Mouse (Mus musculus) left cerebral cortex, adult 2 months (tissue): Measurements from ENCODE around the gene Dtnb. TPM values are rescaled to one million over a fixed set of nuclear protein-coding genes. Genes with fewer than 3 reads are reported as not detected.

Experiments
- DNase-seq, 2 experiments: peaks; one replicate each; pipeline ENCODE4 v3.0.0; 2021 to 2022; ENCODE audit warnings: low spot score in 2 of 2, mixed read lengths in 1 of 2; ENCODE audit errors: extremely low spot score in 1 of 2
- H3K27ac ChIP-seq: fragments of 200-600 bp; 2 replicates; pipeline ENCODE4 v1.8.1; 2022
- H3K4me3 ChIP-seq: fragments of 200-600 bp; 2 replicates; pipeline ENCODE4 v1.8.1; 2022
- CTCF ChIP-seq: fragments of 200-600 bp; IDR thresholded peaks from 2 replicates; pipeline ENCODE4 v1.8.1; 2022; ENCODE audit warnings: antibody characterized with exemption, mild to moderate bottlenecking, moderate library complexity
- intact Hi-C: fragments of 180-260 bp; cut with DNase I; formaldehyde crosslinking; loops from one replicate; pipeline ENCODE4 v1.15.1; 2025
- total RNA-seq, 2 experiments: library from RNA; stranded (reverse); gene quantifications; 2 replicates each; pipeline ENCODE4 v1.2.3; 2021

Dtnb gene
- total RNA-seq, 2 experiments from 2014 or later: 106 to 115 TPM

GRCm38 (mm10) chr12:3806703-3807547 is 234.7 kb downstream of the Dtnb start:
- Histone ChIP-seq H3K4me3 (peak overlapping the region; percentile 87), H3K27ac (peak overlapping the region; percentile 98)
- TF ChIP-seq CTCF: no peak
- peak; percentile 71 to 82 for DNase-seq
- intact Hi-C loops: loop anchor here (2.0 to 5.0 kb wide), 2 partner anchors 28 to 65 kb away; no protein-coding TSS in a partner anchor

GRCm38 (mm10) chr12:3807548-3808395 is 235.6 kb downstream of the Dtnb start:
- Histone ChIP-seq H3K4me3 (peak overlapping the region; percentile 87), H3K27ac (peak overlapping the region; percentile 92)
- DNase-seq: peak; percentile 61 to 71
- no peak for TF ChIP-seq CTCF
- intact Hi-C loops: loop anchor here (2.0 to 5.0 kb wide), 2 partner anchors 27 to 65 kb away; no protein-coding TSS in a partner anchor

- H3K4me3 ChIP-seq: peak overlapping the region; percentile 87
- intact Hi-C loops: loop anchor here (5.0 kb wide), 1 partner anchor 64 kb away; no protein-coding TSS in a partner anchor
- no peak for TF ChIP-seq CTCF
- peak in 1 of 2 experiments; percentile 31 for DNase-seq
- peak overlapping the region; percentile 92 for H3K27ac ChIP-seq
These were observed 236.3 kb downstream of the Dtnb start for GRCm38 (mm10) chr12:3808396-3808981.

GRCm38 (mm10) chr12:3809520-3810180 is 237.5 kb downstream of the Dtnb start:
- DNase-seq: no peak
- Histone ChIP-seq H3K27ac (no peak overlapping the region; the same call in 1 of the 2 replicates), H3K4me3 (no peak overlapping the region)
- intact Hi-C loops: loop anchor here (5.0 kb wide), 1 partner anchor 63 kb away; no protein-coding TSS in a partner anchor
- no peak for TF ChIP-seq CTCF

GRCm38 (mm10) chr12:3810455-3810854 is 238.3 kb downstream of the Dtnb start:
- 0 out of 2 replicates have a peak overlapping the region, but pooled peaks have one; percentile 15 for H3K4me3 ChIP-seq
- H3K27ac ChIP-seq: peak overlapping the region; percentile 50
- TF ChIP-seq CTCF: no peak
- intact Hi-C loops: no loop called here
- DNase-seq: no peak

GRCm38 (mm10) chr12:3811596-3811995 is 239.4 kb downstream of the Dtnb start:
- no peak for DNase-seq
- TF ChIP-seq CTCF: no peak
- intact Hi-C loops: no loop called here
- Histone ChIP-seq H3K27ac (peak overlapping the region; percentile 52; the same call in 1 of the 2 replicates), H3K4me3 (no peak overlapping the region)

- no peak for DNase-seq
- intact Hi-C loops: no loop called here
- no peak overlapping the region for H3K4me3 ChIP-seq
- peak overlapping the region; percentile 9; the same call in 1 of the 2 replicates for H3K27ac ChIP-seq
- no peak for TF ChIP-seq CTCF
These were observed 240.1 kb downstream of the Dtnb start for GRCm38 (mm10) chr12:3812251-3812650.

GRCm38 (mm10) chr12:3813138-3813537 is 241.0 kb downstream of the Dtnb start:
- Histone ChIP-seq H3K4me3 (no peak overlapping the region), H3K27ac (no peak overlapping the region)
- intact Hi-C loops: no loop called here
- no peak for TF ChIP-seq CTCF
- no peak for DNase-seq

GRCm38 (mm10) chr12:3815386-3815785 is 243.2 kb downstream of the Dtnb start:
- Histone ChIP-seq H3K4me3 (no peak overlapping the region), H3K27ac (peak overlapping the region; percentile 11; the same call in 1 of the 2 replicates)
- no peak for TF ChIP-seq CTCF
- no peak for DNase-seq
- intact Hi-C loops: no loop called here

- TF ChIP-seq CTCF: peak; percentile 41
- intact Hi-C loops: no loop called here
- DNase-seq: peak; percentile 70 to 78
- Histone ChIP-seq H3K27ac (peak overlapping the region; percentile 77), H3K4me3 (peak overlapping the region; percentile 29)
These were observed 244.9 kb downstream of the Dtnb start for GRCm38 (mm10) chr12:3817033-3817432.

GRCm38 (mm10) chr12:3817566-3817965 is 245.4 kb downstream of the Dtnb start:
- Histone ChIP-seq H3K4me3 (peak overlapping the region; percentile 29), H3K27ac (peak overlapping the region; percentile 77)
- no peak for TF ChIP-seq CTCF
- no peak for DNase-seq
- intact Hi-C loops: no loop called here
